Mouse (Mus musculus) spleen, adult 2 months (tissue): Measurements from ENCODE around the gene H6pd. TPM values are rescaled to one million over a fixed set of nuclear protein-coding genes. Genes with fewer than 3 reads are reported as not detected.

ENCODE experiments used
- DNase-seq, 2 experiments: peaks; one replicate each; pipeline versions ENCODE4 v3.0.0 to v3.0.0-alpha.2; 2012 to 2021; ENCODE audit warnings: low spot score in 2 of 2, low read depth in 1 of 2
- H3K27ac ChIP-seq: fragments of 200-500 bp; 2 replicates; pipeline ENCODE4 v1.5.1; 2012; ENCODE audit warnings: low read length, inconsistent platforms; ENCODE audit not compliant: insufficient read depth
- H3K27me3 ChIP-seq: fragments of 200-500 bp; 2 replicates; pipeline ENCODE4 v1.6.1; 2012; ENCODE audit warnings: mild to moderate bottlenecking, moderate library complexity, low read length, inconsistent platforms; ENCODE audit not compliant: control insufficient read depth, insufficient read depth
- H3K36me3 ChIP-seq: fragments of 200-500 bp; 2 replicates; pipeline ENCODE4 v1.6.1; 2012; ENCODE audit warnings: mild to moderate bottlenecking, low read length, inconsistent platforms; ENCODE audit not compliant: control insufficient read depth, insufficient read depth
- H3K4me1 ChIP-seq: fragments of 200-500 bp; 2 replicates; pipeline ENCODE4 v1.6.1; 2011; ENCODE audit warnings: inconsistent platforms; ENCODE audit not compliant: control insufficient read depth, insufficient read depth, insufficient read length
- H3K4me3 ChIP-seq: fragments of 200-500 bp; 2 replicates; pipeline ENCODE4 v1.5.1; 2011; ENCODE audit warnings: mild to moderate bottlenecking, inconsistent platforms; ENCODE audit not compliant: insufficient read depth, insufficient read length; ENCODE audit errors: extremely low read depth
- CTCF ChIP-seq: fragments of 200-500 bp; IDR thresholded peaks from 2 replicates; pipeline ENCODE4 v1.5.1; 2011; ENCODE audit warnings: mild to moderate bottlenecking, inconsistent platforms; ENCODE audit not compliant: insufficient read depth, insufficient read length, insufficient replicate concordance; ENCODE audit errors: extremely low read depth
- POLR2A ChIP-seq: fragments of 200-500 bp; IDR thresholded peaks from 2 replicates; pipeline ENCODE4 v1.6.1; 2011; ENCODE audit warnings: low read depth, low read length, inconsistent platforms
- WGBS: fragments of 180-500 bp; shearing (Covaris S2); methylation state at CpG from one replicate; pipeline ENCODE4 v1.1.7; 2018; 5-methylcytosine and 5-hydroxymethylcytosine counted together
- polyA plus RNA-seq: library from polyadenylated mRNA; depleted of rRNA; stranded (reverse); fragments of >200 nt; gene quantifications from 2 replicates; pipeline ENCODE4 v1.2.3, GENCODE M21; 2012

H6pd gene
- polyA plus RNA-seq, 1 experiment = 36.1 TPM

DNA sequence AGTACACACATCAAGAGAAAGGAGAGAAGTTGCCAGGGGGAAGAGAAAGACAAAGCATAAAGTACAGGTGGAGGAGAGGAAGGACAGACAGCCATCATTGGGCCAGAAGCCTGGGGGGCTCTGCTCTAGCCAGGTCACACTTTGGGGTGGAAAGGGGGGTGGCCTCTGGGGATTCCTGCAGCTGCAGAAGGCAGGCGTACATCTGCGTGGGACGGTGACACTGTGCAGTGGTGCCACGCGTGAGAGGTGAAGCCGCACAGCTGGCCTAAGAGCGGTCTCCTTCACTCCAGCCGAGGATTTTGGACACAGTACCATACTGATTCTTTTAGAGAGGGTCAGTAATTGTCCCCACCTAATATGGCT lies 16.2 kb downstream of the H6pd start:
- H3K27ac ChIP-seq = no peak overlapping the region
- peaks cover 9% of the 10 kb centered on the region; the same call in 1 of the 2 replicates for H3K36me3 ChIP-seq
- H3K4me1 ChIP-seq = peaks cover 12% of the 10 kb centered on the region
- 72% methylated on average over 8 of the region's 8 CpGs for WGBS
- no peaks in the 10 kb centered on the region for H3K27me3 ChIP-seq
- TF ChIP-seq CTCF (no peak), POLR2A (no peak)
- DNase-seq = no peak
- no peak overlapping the region for H3K4me3 ChIP-seq

DNA sequence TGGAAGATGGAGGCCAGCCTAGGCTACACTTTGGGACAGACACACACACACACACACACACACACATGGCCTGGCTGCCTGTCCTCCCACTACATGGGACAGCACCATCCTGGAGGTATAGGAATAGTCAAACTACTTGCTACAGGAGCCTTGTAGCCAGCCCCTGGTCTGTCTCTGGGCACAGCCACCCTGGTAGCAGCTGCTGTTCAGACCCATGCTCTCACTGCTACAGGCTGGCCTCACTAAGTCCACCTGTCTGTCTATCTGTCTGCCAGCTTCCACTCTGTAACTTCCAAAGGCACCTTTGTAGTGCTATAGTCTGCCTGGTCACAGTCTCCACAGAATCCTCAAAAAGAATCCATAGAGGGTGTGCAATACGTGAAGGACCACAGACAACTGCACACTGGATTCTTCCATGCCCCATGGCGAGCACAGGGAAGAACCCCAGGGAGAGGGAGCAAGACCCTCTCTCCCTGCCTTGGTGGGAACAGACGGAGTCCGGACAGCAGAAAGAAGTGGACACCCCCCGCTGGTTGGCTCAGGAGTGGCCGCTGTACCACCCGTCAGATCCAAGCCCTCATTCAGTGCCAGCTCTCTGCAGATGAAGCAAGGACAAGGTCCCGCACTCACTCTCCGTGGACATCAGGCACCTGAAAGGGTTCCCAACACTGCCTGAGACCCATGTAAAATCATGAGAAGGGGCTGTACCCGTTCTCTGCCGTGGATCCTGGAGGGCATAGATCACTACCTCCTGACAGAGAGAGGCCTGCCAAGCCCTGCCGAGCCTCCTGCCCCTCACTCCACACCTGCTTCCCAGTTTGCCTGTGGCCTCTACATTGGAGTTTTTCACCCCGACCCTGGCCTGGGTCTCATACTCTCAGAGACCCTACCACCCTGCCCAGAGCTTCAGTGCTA lies 16.8 kb downstream of the H6pd start:
- TF ChIP-seq POLR2A (no peak), CTCF (no peak)
- no peaks in the 10 kb centered on the region for H3K27me3 ChIP-seq
- WGBS = 93% methylated on average over 13 of the region's 13 CpGs
- no peak for DNase-seq
- no peak overlapping the region for H3K27ac ChIP-seq
- H3K4me1 ChIP-seq = peaks cover 12% of the 10 kb centered on the region
- H3K36me3 ChIP-seq = peaks cover 9% of the 10 kb centered on the region; the same call in 1 of the 2 replicates
- no peak overlapping the region for H3K4me3 ChIP-seq

DNA sequence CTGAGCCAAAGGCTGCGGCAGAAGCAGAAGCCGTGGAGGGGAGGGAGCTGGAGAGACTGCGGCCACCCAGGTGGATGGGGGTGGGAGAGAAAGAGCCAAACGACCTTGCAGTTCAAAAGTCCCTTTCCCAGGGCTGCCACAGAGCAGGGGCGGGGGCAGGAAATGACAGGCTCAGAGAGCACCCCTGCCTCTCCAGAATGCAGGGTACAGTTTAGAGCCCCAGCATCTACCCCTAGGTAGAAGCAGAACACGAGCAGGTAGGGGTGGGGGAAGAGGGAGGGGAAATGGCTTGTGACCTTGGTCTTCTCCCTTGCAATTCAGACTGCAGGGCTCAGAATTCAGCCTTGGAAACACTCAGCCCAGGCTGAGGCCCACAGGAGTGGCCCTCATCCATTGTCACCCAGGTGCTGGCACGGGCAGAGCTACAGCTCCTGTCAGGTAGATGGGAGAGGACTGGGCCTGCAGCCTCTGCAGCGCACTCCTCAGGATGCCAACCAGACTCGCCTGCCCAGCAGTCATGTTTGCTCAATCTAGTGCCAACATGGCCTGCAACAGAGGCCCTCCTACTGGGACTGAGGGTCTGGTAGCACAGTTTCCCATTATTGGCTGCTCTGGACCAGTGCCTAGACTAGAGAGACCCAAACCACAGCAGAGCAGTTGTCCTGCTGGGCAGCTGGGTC lies 17.7 kb downstream of the H6pd start:
- peaks cover 9% of the 10 kb centered on the region; the same call in 1 of the 2 replicates for H3K36me3 ChIP-seq
- TF ChIP-seq CTCF (no peak), POLR2A (no peak)
- H3K27ac ChIP-seq = no peak overlapping the region
- H3K27me3 ChIP-seq = no peaks in the 10 kb centered on the region
- H3K4me3 ChIP-seq = no peak overlapping the region
- peaks cover 12% of the 10 kb centered on the region for H3K4me1 ChIP-seq
- no peak for DNase-seq
- WGBS = 44% methylated on average over 9 of the region's 9 CpGs

DNA sequence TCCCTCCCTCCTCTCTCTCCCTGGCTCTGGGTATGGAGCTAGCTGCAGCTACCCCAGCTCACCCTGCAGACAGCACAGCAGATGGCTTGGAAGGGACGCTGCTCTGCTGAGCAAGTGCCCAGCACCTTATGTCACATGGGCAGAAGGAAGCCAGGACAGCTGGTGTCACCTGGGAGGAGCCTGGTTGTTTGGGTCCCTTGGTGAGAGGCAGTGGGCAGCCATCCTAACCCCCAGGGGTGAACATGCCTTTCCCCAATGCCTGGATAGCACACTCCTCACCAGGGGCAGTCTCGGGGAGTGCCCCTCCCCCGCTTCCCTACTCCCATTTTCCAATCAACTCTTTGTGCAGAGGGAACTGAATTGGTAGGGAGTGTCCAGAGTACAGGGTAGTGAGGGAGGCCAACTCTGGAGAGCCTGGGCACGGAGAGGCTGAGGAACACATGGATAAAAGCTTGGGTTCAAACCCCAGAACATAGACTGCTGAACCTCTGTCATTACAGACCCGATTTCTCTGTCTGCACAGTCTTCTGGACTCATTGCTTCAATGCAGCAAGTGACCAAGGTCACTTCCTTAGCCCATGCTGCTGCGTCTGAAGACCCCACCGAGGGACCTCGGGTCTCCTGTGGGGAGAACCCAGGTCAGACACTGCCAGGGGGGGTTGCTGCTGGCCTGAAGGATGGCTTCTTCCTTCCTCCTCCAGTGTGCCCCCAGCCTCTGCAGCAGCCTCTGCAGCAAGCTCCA lies 18.4 kb downstream of the H6pd start:
- no peaks in the 10 kb centered on the region for H3K27me3 ChIP-seq
- WGBS = 31% methylated on average over 8 of the region's 8 CpGs
- DNase-seq = no peak
- H3K36me3 ChIP-seq = peaks cover 4% of the 10 kb centered on the region; the same call in 1 of the 2 replicates
- H3K27ac ChIP-seq = no peak overlapping the region
- no peak overlapping the region for H3K4me3 ChIP-seq
- peaks cover 12% of the 10 kb centered on the region for H3K4me1 ChIP-seq
- TF ChIP-seq POLR2A (no peak), CTCF (no peak)

DNA sequence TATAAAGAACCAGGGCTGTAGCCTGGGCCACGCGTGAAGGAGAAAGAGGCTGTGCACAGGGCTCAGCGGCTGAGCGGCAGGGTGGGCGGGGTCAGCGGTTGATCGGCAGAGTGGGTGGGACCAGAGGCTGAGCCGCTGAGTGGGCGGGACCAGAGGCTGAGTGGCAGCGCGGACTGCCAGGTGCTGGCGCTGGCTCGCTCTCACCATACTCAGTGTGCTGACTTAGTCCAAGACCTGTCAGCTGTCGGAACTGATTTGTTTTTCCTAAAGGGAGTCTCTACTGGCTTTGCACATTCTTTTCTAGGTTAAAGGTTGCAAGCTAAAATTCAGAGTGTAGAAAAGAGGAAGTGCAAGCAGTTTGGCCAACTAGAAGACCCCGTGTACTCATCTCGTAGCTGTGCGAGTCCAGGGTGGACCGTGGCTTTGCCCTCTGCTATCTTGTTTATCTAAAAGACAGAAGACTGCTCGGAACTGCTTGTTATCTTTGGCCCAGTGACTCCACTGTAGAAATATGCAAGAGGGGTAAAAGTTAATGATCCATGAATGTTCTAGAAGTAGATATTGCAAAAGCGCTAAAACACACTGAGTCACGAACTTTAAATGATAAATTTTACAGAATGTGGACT lies 19.8 kb downstream of the H6pd start:
- Histone ChIP-seq H3K27ac (no peak overlapping the region), H3K27me3 (no peaks in the 10 kb centered on the region), H3K36me3 (no peaks in the 10 kb centered on the region; the same call in 1 of the 2 replicates), H3K4me3 (peak overlapping the region; percentile 16; the same call in 1 of the 2 replicates), H3K4me1 (peaks cover 12% of the 10 kb centered on the region)
- no peak for TF ChIP-seq CTCF
- no peak for TF ChIP-seq POLR2A
- DNase-seq = peak; percentile 59 to 90
- WGBS = 6% methylated on average over 21 of the region's 21 CpGs

DNA sequence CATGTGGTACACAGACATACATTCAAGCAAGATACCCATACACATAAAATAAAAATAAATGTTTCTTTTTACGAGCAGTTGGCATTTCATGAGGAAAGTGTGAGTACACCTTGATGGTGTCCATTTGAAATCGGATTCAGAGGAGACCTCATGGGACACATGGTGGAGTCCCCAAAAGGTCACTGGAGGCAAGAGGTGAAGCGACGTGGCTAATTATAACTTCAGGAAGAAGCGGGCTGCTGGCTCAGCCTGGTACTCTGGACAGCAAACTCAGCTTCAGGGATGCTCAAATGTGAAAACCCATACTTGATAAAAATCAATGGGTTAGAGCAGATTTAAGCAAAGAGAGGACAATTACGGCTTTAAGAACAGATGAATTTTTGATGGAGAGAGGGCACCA lies 20.5 kb downstream of the H6pd start:
- WGBS = 88% methylated on average over 6 of the region's 6 CpGs
- Histone ChIP-seq H3K36me3 (no peaks in the 10 kb centered on the region), H3K27me3 (no peaks in the 10 kb centered on the region), H3K4me1 (peaks cover 12% of the 10 kb centered on the region), H3K27ac (no peak overlapping the region), H3K4me3 (no peak overlapping the region)
- no peak for DNase-seq
- TF ChIP-seq POLR2A (no peak), CTCF (no peak)
